ENCODE assay signal across 14 mouse cellular contexts in the genomic region with DNA sequence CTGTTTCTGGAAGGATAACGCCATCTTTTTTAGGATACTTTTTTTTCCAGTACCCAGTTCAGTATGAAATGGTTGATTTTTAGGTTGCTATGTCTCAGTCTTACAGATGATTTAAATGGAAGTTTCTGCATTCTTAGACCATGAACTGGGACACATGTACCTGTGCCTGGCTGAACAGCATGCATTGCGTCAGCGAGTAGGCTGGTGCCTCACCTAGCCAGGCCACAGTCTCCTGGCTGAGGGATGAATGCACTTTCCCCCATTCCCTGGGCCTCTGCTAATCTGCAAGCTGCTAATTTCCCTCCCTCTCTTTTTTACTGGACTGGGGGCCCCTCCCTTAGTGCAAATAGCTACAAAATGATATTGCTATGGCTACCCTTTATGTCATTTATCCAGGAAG. TPM values are rescaled to one million over a fixed set of nuclear protein-coding genes. Genes with fewer than 3 reads are reported as not detected.
"Had no signal": no experiment of that assay in that cellular context is flagged by ENCODE, and none has a peak within 500 bp of the region (broad histone marks: within the 10 kb centered on the region; RNA-seq: fewer than 3 reads in every experiment).

No protein-coding gene starts in this region.

- H3K4me1 ChIP-seq: midbrain, embryonic 13.5 days had no signal

- ATAC-seq: midbrain, embryonic 13.5 days had no signal

- H3K4me2 ChIP-seq: kidney, embryonic 15.5 days; limb, embryonic 12.5 days; lung, embryonic 14.5 days; midbrain, embryonic 13.5 days had no signal

- H3K9ac ChIP-seq: kidney, embryonic 15.5 days; limb, embryonic 12.5 days; liver, embryonic 14.5 days; lung, embryonic 14.5 days; midbrain, embryonic 13.5 days had no signal

- H3K27ac ChIP-seq: kidney, embryonic 15.5 days; limb, embryonic 12.5 days; liver, embryonic 14.5 days; macrophage; midbrain, embryonic 13.5 days had no signal

- H3K4me3 ChIP-seq: kidney, embryonic 15.5 days; limb, embryonic 12.5 days; midbrain, embryonic 13.5 days had no signal

- H3K27me3 ChIP-seq: kidney, embryonic 15.5 days; limb, embryonic 12.5 days; midbrain, embryonic 13.5 days had no signal

- H3K9me3 ChIP-seq: kidney, embryonic 15.5 days; limb, embryonic 12.5 days; midbrain, embryonic 13.5 days had no signal

- DNase-seq: kidney, adult 2 months; kidney, postnatal 25 days; layer of hippocampus, adult 9-11 months; layer of hippocampus, postnatal 36 days; lung, embryonic 14.5 days; lung, postnatal 14 days; right cerebral cortex, postnatal 14 days; thymus, adult 2 months; thymus, postnatal 25 days had no signal

RNA-seq across cellular contexts. Expression of a gene that starts 17.7 kb away (rescaled TPM):
- polyA plus RNA-seq: macrophage had no signal
